Mouse (Mus musculus): ENCODE measurements at regions not wholly inside any gene's neighbourhood (a gene's known extent, or its start where the extent isn't known, plus 50 kb on each side); places are given as distances from the start of the nearest gene placed in this dataset.

GRCm38 (mm10) chr11:20902001-20902400, 71.1 kb upstream of the Lgalsl start:
- Histone ChIP-seq H3K36me3 (ENCODE audit: control insufficient read depth, insufficient read depth, low read length) (no peaks in the 10 kb centered on the region), H3K27ac (ENCODE audit: low read length) (no peak overlapping the region), H3K4me2 (ENCODE audit: low read length) (no peak overlapping the region), H3K9me3 (replicated peaks; ENCODE audit: control insufficient read depth, low read length, poor library complexity, severe bottlenecking) (no peaks in the 10 kb centered on the region), H3K9ac (ENCODE audit: low read depth, low read length) (no peak overlapping the region), H3K4me1 (ENCODE audit: control insufficient read depth, insufficient read depth, low read length) (no peaks in the 10 kb centered on the region), H3K4me3 (ENCODE audit: low read depth, low read length) (no peak overlapping the region), H3K27me3 (ENCODE audit: control insufficient read depth, insufficient read depth, low read depth, low read length) (no peaks in the 10 kb centered on the region)
- no peak for ATAC-seq
- 75% methylated on average over 2 of the region's 2 CpGs for WGBS

GRCm38 (mm10) chr11:20902910-20903309, 72.1 kb upstream of the Lgalsl start:
- Histone ChIP-seq H3K4me1 (ENCODE audit: control insufficient read depth, insufficient read depth, low read length) (no peaks in the 10 kb centered on the region), H3K4me2 (ENCODE audit: low read length) (no peak overlapping the region), H3K27me3 (ENCODE audit: control insufficient read depth, insufficient read depth, low read depth, low read length) (no peaks in the 10 kb centered on the region), H3K36me3 (ENCODE audit: control insufficient read depth, insufficient read depth, low read length) (no peaks in the 10 kb centered on the region), H3K9ac (ENCODE audit: low read depth, low read length) (no peak overlapping the region), H3K9me3 (replicated peaks; ENCODE audit: control insufficient read depth, low read length, poor library complexity, severe bottlenecking) (no peaks in the 10 kb centered on the region), H3K27ac (ENCODE audit: low read length) (no peak overlapping the region), H3K4me3 (ENCODE audit: low read depth, low read length) (no peak overlapping the region)
- ATAC-seq: no peak
- WGBS: 82% methylated on average over 8 of the region's 8 CpGs

- H3K27me3 ChIP-seq (ENCODE audit: control insufficient read depth, insufficient read depth, low read depth, low read length): no peaks in the 10 kb centered on the region
- H3K27ac ChIP-seq (ENCODE audit: low read length): no peak overlapping the region
- no peak for ATAC-seq
- H3K9me3 ChIP-seq (replicated peaks; ENCODE audit: control insufficient read depth, low read length, poor library complexity, severe bottlenecking): no peaks in the 10 kb centered on the region; the same call in 1 of the 2 replicates
- 70% methylated on average over 3 of the region's 3 CpGs for WGBS
- no peaks in the 10 kb centered on the region for H3K36me3 ChIP-seq (ENCODE audit: control insufficient read depth, insufficient read depth, low read length)
- no peaks in the 10 kb centered on the region for H3K4me1 ChIP-seq (ENCODE audit: control insufficient read depth, insufficient read depth, low read length)
- H3K4me3 ChIP-seq (ENCODE audit: low read depth, low read length): no peak overlapping the region
- H3K9ac ChIP-seq (ENCODE audit: low read depth, low read length): no peak overlapping the region
- no peak overlapping the region for H3K4me2 ChIP-seq (ENCODE audit: low read length)
Observed at GRCm38 (mm10) chr11:20907996-20908395, 77.1 kb upstream of the Lgalsl start.

- Histone ChIP-seq H3K9ac (ENCODE audit: low read depth, low read length) (no peak overlapping the region), H3K4me1 (ENCODE audit: control insufficient read depth, insufficient read depth, low read length) (no peaks in the 10 kb centered on the region), H3K9me3 (replicated peaks; ENCODE audit: control insufficient read depth, low read length, poor library complexity, severe bottlenecking) (no peaks in the 10 kb centered on the region; the same call in 1 of the 2 replicates), H3K4me3 (ENCODE audit: low read depth, low read length) (no peak overlapping the region), H3K27me3 (ENCODE audit: control insufficient read depth, insufficient read depth, low read depth, low read length) (no peaks in the 10 kb centered on the region), H3K36me3 (ENCODE audit: control insufficient read depth, insufficient read depth, low read length) (no peaks in the 10 kb centered on the region), H3K4me2 (ENCODE audit: low read length) (no peak overlapping the region), H3K27ac (ENCODE audit: low read length) (no peak overlapping the region)
- WGBS: 68% methylated on average over 4 of the region's 4 CpGs
- no peak for ATAC-seq
Observed at GRCm38 (mm10) chr11:20908471-20908870, 77.6 kb upstream of the Lgalsl start.

- H3K4me1 ChIP-seq (ENCODE audit: control insufficient read depth, insufficient read depth, low read length): no peaks in the 10 kb centered on the region
- no peak overlapping the region for H3K27ac ChIP-seq (ENCODE audit: low read length)
- no peaks in the 10 kb centered on the region for H3K36me3 ChIP-seq (ENCODE audit: control insufficient read depth, insufficient read depth, low read length)
- no peaks in the 10 kb centered on the region for H3K27me3 ChIP-seq (ENCODE audit: control insufficient read depth, insufficient read depth, low read depth, low read length)
- H3K4me2 ChIP-seq (ENCODE audit: low read length): no peak overlapping the region
- ATAC-seq: no peak
- 80% methylated on average over 2 of the region's 2 CpGs for WGBS
- no peaks in the 10 kb centered on the region; the same call in 1 of the 2 replicates for H3K9me3 ChIP-seq (replicated peaks; ENCODE audit: control insufficient read depth, low read length, poor library complexity, severe bottlenecking)
- no peak overlapping the region for H3K9ac ChIP-seq (ENCODE audit: low read depth, low read length)
- H3K4me3 ChIP-seq (ENCODE audit: low read depth, low read length): no peak overlapping the region
Observed at GRCm38 (mm10) chr11:20913042-20913441, 82.2 kb upstream of the Lgalsl start.

- Histone ChIP-seq H3K36me3 (ENCODE audit: control insufficient read depth, insufficient read depth, low read length) (no peaks in the 10 kb centered on the region), H3K27me3 (ENCODE audit: control insufficient read depth, insufficient read depth, low read depth, low read length) (no peaks in the 10 kb centered on the region), H3K27ac (ENCODE audit: low read length) (no peak overlapping the region), H3K4me1 (ENCODE audit: control insufficient read depth, insufficient read depth, low read length) (no peaks in the 10 kb centered on the region), H3K4me3 (ENCODE audit: low read depth, low read length) (no peak overlapping the region), H3K9me3 (replicated peaks; ENCODE audit: control insufficient read depth, low read length, poor library complexity, severe bottlenecking) (no peaks in the 10 kb centered on the region; the same call in 1 of the 2 replicates), H3K4me2 (ENCODE audit: low read length) (no peak overlapping the region), H3K9ac (ENCODE audit: low read depth, low read length) (peak overlapping the region; percentile 13; the same call in 1 of the 2 replicates)
- WGBS: 24% methylated on average over 8 of the region's 8 CpGs
- peak; percentile 80 for ATAC-seq
Observed at GRCm38 (mm10) chr11:20913598-20914296, 82.9 kb upstream of the Lgalsl start.

GRCm38 (mm10) chr11:20914297-20914997, 83.6 kb upstream of the Lgalsl start:
- no peak overlapping the region for H3K4me2 ChIP-seq (ENCODE audit: low read length)
- WGBS: 82% methylated on average over 12 of the region's 12 CpGs
- H3K36me3 ChIP-seq (ENCODE audit: control insufficient read depth, insufficient read depth, low read length): no peaks in the 10 kb centered on the region
- peak; percentile 46; the same call in 1 of the 2 replicates for ATAC-seq
- H3K4me3 ChIP-seq (ENCODE audit: low read depth, low read length): no peak overlapping the region
- peak overlapping the region; percentile 5; the same call in 1 of the 2 replicates for H3K27ac ChIP-seq (ENCODE audit: low read length)
- H3K9ac ChIP-seq (ENCODE audit: low read depth, low read length): no peak overlapping the region
- H3K27me3 ChIP-seq (ENCODE audit: control insufficient read depth, insufficient read depth, low read depth, low read length): no peaks in the 10 kb centered on the region
- no peaks in the 10 kb centered on the region; the same call in 1 of the 2 replicates for H3K9me3 ChIP-seq (replicated peaks; ENCODE audit: control insufficient read depth, low read length, poor library complexity, severe bottlenecking)
- H3K4me1 ChIP-seq (ENCODE audit: control insufficient read depth, insufficient read depth, low read length): no peaks in the 10 kb centered on the region

- no peaks in the 10 kb centered on the region for H3K36me3 ChIP-seq (ENCODE audit: control insufficient read depth, insufficient read depth, low read length)
- WGBS: 40% methylated on average over 8 of the region's 8 CpGs
- ATAC-seq: peak; percentile 50
- no peak overlapping the region for H3K4me2 ChIP-seq (ENCODE audit: low read length)
- peak overlapping the region; percentile 45; the same call in 1 of the 2 replicates for H3K27ac ChIP-seq (ENCODE audit: low read length)
- H3K4me1 ChIP-seq (ENCODE audit: control insufficient read depth, insufficient read depth, low read length): no peaks in the 10 kb centered on the region
- no peak overlapping the region for H3K4me3 ChIP-seq (ENCODE audit: low read depth, low read length)
- H3K9me3 ChIP-seq (replicated peaks; ENCODE audit: control insufficient read depth, low read length, poor library complexity, severe bottlenecking): no peaks in the 10 kb centered on the region; the same call in 1 of the 2 replicates
- no peaks in the 10 kb centered on the region for H3K27me3 ChIP-seq (ENCODE audit: control insufficient read depth, insufficient read depth, low read depth, low read length)
- H3K9ac ChIP-seq (ENCODE audit: low read depth, low read length): no peak overlapping the region
Observed at GRCm38 (mm10) chr11:20915182-20915602, 84.3 kb upstream of the Lgalsl start.

All from midbrain, embryonic 16.5 days (tissue).